Mouse (Mus musculus) ES-Bruce4 (cell line): ENCODE measurements around the gene Ube2cbp.

Experiments
- CTCF ChIP-seq: IDR thresholded peaks from one replicate; pipeline ENCODE4 v1.8.1; 2011; ENCODE audit warnings: low read depth, low read length
- EP300 ChIP-seq: IDR thresholded peaks from 2 replicates; pipeline ENCODE4 v1.6.1; 2011; ENCODE audit warnings: low read depth, low read length; ENCODE audit not compliant: insufficient read depth
- POLR2A ChIP-seq: IDR thresholded peaks from one replicate; pipeline ENCODE4 v1.8.1; 2011; ENCODE audit warnings: low read length; ENCODE audit not compliant: insufficient read depth

DNA sequence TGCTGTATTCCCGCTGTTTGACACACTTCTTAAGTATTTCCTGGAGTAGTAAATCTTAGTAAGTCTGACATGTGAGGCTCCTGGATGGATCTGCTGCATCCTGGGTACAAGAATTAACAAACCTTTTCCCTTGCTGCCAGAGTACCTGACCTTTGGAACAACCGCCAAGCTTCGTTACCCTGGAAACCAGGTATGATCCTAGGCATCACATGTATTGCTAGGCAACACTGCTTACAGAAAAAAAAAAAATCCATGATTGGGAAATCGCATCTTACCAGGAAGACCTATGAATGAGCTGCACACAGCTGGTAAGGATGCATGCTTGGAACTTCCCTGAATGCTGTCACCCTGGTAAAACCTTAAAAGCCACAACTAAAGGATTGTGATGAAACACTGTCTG is 22.5 kb downstream of the Ube2cbp start:
- TF ChIP-seq CTCF (no peak), POLR2A (no peak), EP300 (no peak)
